Mouse (Mus musculus): ENCODE data around the gene Crlf1. TPM values are rescaled to one million over a fixed set of nuclear protein-coding genes. Genes with fewer than 3 reads are reported as not detected.

Crlf1 gene
- polyA plus RNA-seq, 1 experiment from 2014 or later, result 2.1 TPM

- under 1% methylated on average over 53 of the region's 53 CpGs for WGBS
- Histone ChIP-seq H3K36me3 (ENCODE audit: control insufficient read depth, insufficient read depth, low read length) (no peaks in the 10 kb centered on the region), H3K9me3 (ENCODE audit: control insufficient read depth, low read length) (no peaks in the 10 kb centered on the region), H3K27ac (replicated peaks; ENCODE audit: low read depth, low read length) (0 out of 2 replicates have a peak within 1 kb of the TSS, but pooled peaks have one; percentile 34), H3K27me3 (ENCODE audit: control insufficient read depth, insufficient read depth, low read length) (peaks cover 15% of the 10 kb centered on the region), H3K4me2 (ENCODE audit: low read length) (peak within 1 kb of the TSS; percentile 74), H3K9ac (replicated peaks; ENCODE audit: low read length) (peak within 1 kb of the TSS; percentile 73), H3K4me3 (replicated peaks; ENCODE audit: low read depth, low read length) (peak within 1 kb of the TSS; percentile 53), H3K4me1 (ENCODE audit: control insufficient read depth, insufficient read depth, low read length) (peaks cover 8% of the 10 kb centered on the region; the same call in 1 of the 2 replicates)
- ATAC-seq (ENCODE audit: low FRiP score, low TSS enrichment) (peak; percentile 88), DNase-seq (peak; percentile 92)
These were observed 16.4 kb upstream of the Crlf1 start, which contains the start of gene Klhl26 for GRCm38 (mm10) chr8:70476333-70477268. Gene Klhl26, minus strand, starts transcription at chr8:70476968.

GRCm38 (mm10) chr8:70477269-70477982 lies 15.5 kb upstream of the Crlf1 start:
- Histone ChIP-seq H3K27ac (replicated peaks; ENCODE audit: low read depth, low read length) (no peak overlapping the region), H3K4me2 (ENCODE audit: low read length) (peak overlapping the region; percentile 74), H3K4me1 (ENCODE audit: control insufficient read depth, insufficient read depth, low read length) (peaks cover 8% of the 10 kb centered on the region; the same call in 1 of the 2 replicates), H3K9me3 (ENCODE audit: control insufficient read depth, low read length) (no peaks in the 10 kb centered on the region), H3K4me3 (replicated peaks; ENCODE audit: low read depth, low read length) (peak overlapping the region; percentile 53), H3K27me3 (ENCODE audit: control insufficient read depth, insufficient read depth, low read length) (peaks cover 15% of the 10 kb centered on the region), H3K36me3 (ENCODE audit: control insufficient read depth, insufficient read depth, low read length) (no peaks in the 10 kb centered on the region), H3K9ac (replicated peaks; ENCODE audit: low read length) (no peak overlapping the region; the same call in 1 of the 2 replicates)
- ATAC-seq (ENCODE audit: low FRiP score, low TSS enrichment) (peak; percentile 26; the same call in 1 of the 2 replicates), DNase-seq (no peak)
- WGBS, result 3% methylated on average over 21 of the region's 21 CpGs

GRCm38 (mm10) chr8:70481908-70482307 lies 11.1 kb upstream of the Crlf1 start:
- WGBS, result 90% methylated on average over 3 of the region's 3 CpGs
- Histone ChIP-seq H3K4me3 (replicated peaks; ENCODE audit: low read depth, low read length) (no peak overlapping the region), H3K27ac (replicated peaks; ENCODE audit: low read depth, low read length) (no peak overlapping the region), H3K9me3 (ENCODE audit: control insufficient read depth, low read length) (no peaks in the 10 kb centered on the region), H3K27me3 (ENCODE audit: control insufficient read depth, insufficient read depth, low read length) (peaks cover 45% of the 10 kb centered on the region), H3K4me2 (ENCODE audit: low read length) (no peak overlapping the region), H3K4me1 (ENCODE audit: control insufficient read depth, insufficient read depth, low read length) (peaks cover 9% of the 10 kb centered on the region; the same call in 1 of the 2 replicates), H3K9ac (replicated peaks; ENCODE audit: low read length) (no peak overlapping the region), H3K36me3 (ENCODE audit: control insufficient read depth, insufficient read depth, low read length) (no peaks in the 10 kb centered on the region)
- ATAC-seq (ENCODE audit: low FRiP score, low TSS enrichment) (no peak), DNase-seq (no peak)

GRCm38 (mm10) chr8:70482943-70483342 lies 10.0 kb upstream of the Crlf1 start:
- Histone ChIP-seq H3K4me2 (ENCODE audit: low read length) (no peak overlapping the region), H3K27ac (replicated peaks; ENCODE audit: low read depth, low read length) (no peak overlapping the region), H3K27me3 (ENCODE audit: control insufficient read depth, insufficient read depth, low read length) (peaks cover 48% of the 10 kb centered on the region), H3K4me3 (replicated peaks; ENCODE audit: low read depth, low read length) (no peak overlapping the region), H3K9ac (replicated peaks; ENCODE audit: low read length) (no peak overlapping the region), H3K9me3 (ENCODE audit: control insufficient read depth, low read length) (no peaks in the 10 kb centered on the region), H3K36me3 (ENCODE audit: control insufficient read depth, insufficient read depth, low read length) (no peaks in the 10 kb centered on the region), H3K4me1 (ENCODE audit: control insufficient read depth, insufficient read depth, low read length) (peaks cover 6% of the 10 kb centered on the region; the same call in 1 of the 2 replicates)
- no peak for ATAC-seq (ENCODE audit: low FRiP score, low TSS enrichment)
- 60% methylated on average over 2 of the region's 2 CpGs for WGBS
- no peak for DNase-seq

GRCm38 (mm10) chr8:70486191-70486681 lies 6.7 kb upstream of the Crlf1 start:
- H3K27me3 ChIP-seq (ENCODE audit: control insufficient read depth, insufficient read depth, low read length), result peaks cover 66% of the 10 kb centered on the region
- no peak overlapping the region for H3K27ac ChIP-seq (replicated peaks; ENCODE audit: low read depth, low read length)
- DNase-seq (no peak), ATAC-seq (ENCODE audit: low FRiP score, low TSS enrichment) (no peak)
- H3K4me3 ChIP-seq (replicated peaks; ENCODE audit: low read depth, low read length), result peak overlapping the region; percentile 58
- WGBS, result 41% methylated on average over 7 of the region's 7 CpGs
- peak overlapping the region; percentile 70 for H3K9ac ChIP-seq (replicated peaks; ENCODE audit: low read length)
- H3K9me3 ChIP-seq (ENCODE audit: control insufficient read depth, low read length), result no peaks in the 10 kb centered on the region
- peaks cover 20% of the 10 kb centered on the region for H3K4me1 ChIP-seq (ENCODE audit: control insufficient read depth, insufficient read depth, low read length)
- no peaks in the 10 kb centered on the region for H3K36me3 ChIP-seq (ENCODE audit: control insufficient read depth, insufficient read depth, low read length)
- peak overlapping the region; percentile 78 for H3K4me2 ChIP-seq (ENCODE audit: low read length)

GRCm38 (mm10) chr8:70486941-70487520 lies 5.9 kb upstream of the Crlf1 start, which contains the start of gene Tmem59l:
Gene Tmem59l, minus strand, starts transcription at chr8:70487358.
- ATAC-seq (ENCODE audit: low FRiP score, low TSS enrichment) (peak; percentile 75), DNase-seq (peak; percentile 85)
- peaks cover 20% of the 10 kb centered on the region for H3K4me1 ChIP-seq (ENCODE audit: control insufficient read depth, insufficient read depth, low read length)
- H3K36me3 ChIP-seq (ENCODE audit: control insufficient read depth, insufficient read depth, low read length), result no peaks in the 10 kb centered on the region
- H3K9ac ChIP-seq (replicated peaks; ENCODE audit: low read length), result peak within 1 kb of the TSS; percentile 70
- no peaks in the 10 kb centered on the region for H3K9me3 ChIP-seq (ENCODE audit: control insufficient read depth, low read length)
- peak within 1 kb of the TSS; percentile 78 for H3K4me2 ChIP-seq (ENCODE audit: low read length)
- H3K27me3 ChIP-seq (ENCODE audit: control insufficient read depth, insufficient read depth, low read length), result peaks cover 74% of the 10 kb centered on the region
- H3K4me3 ChIP-seq (replicated peaks; ENCODE audit: low read depth, low read length), result peak within 1 kb of the TSS; percentile 58
- WGBS, result 3% methylated on average over 33 of the region's 33 CpGs
- H3K27ac ChIP-seq (replicated peaks; ENCODE audit: low read depth, low read length), result no peak within 1 kb of the TSS

- 3% methylated on average over 55 of the region's 55 CpGs for WGBS
These were observed 4.8 kb upstream of the Crlf1 start for GRCm38 (mm10) chr8:70487993-70488796.

More at GRCm38 (mm10) chr8:70487993-70488796, 4.8 kb upstream of the Crlf1 start:
- H3K36me3 ChIP-seq (ENCODE audit: control insufficient read depth, insufficient read depth, low read length), result no peaks in the 10 kb centered on the region
- no peak overlapping the region for H3K27ac ChIP-seq (replicated peaks; ENCODE audit: low read depth, low read length)
- ATAC-seq (ENCODE audit: low FRiP score, low TSS enrichment), result no peak
- H3K4me3 ChIP-seq (replicated peaks; ENCODE audit: low read depth, low read length), result peak overlapping the region; percentile 58
- H3K4me1 ChIP-seq (ENCODE audit: control insufficient read depth, insufficient read depth, low read length), result peaks cover 23% of the 10 kb centered on the region
- H3K27me3 ChIP-seq (ENCODE audit: control insufficient read depth, insufficient read depth, low read length), result peaks cover 86% of the 10 kb centered on the region
- peak overlapping the region; percentile 34 for H3K9ac ChIP-seq (replicated peaks; ENCODE audit: low read length)
- no peak for DNase-seq
- H3K9me3 ChIP-seq (ENCODE audit: control insufficient read depth, low read length), result no peaks in the 10 kb centered on the region
- H3K4me2 ChIP-seq (ENCODE audit: low read length), result peak overlapping the region; percentile 78
